Mouse (Mus musculus) olfactory bulb, adult 2 months (tissue): ENCODE measurements at regions not wholly inside any gene's neighbourhood (a gene's known extent, or its start where the extent isn't known, plus 50 kb on each side); places are given as distances from the start of the nearest gene placed in this dataset.

ENCODE experiments used
- CTCF ChIP-seq: fragments of 200-500 bp; IDR thresholded peaks from 2 replicates; pipeline ENCODE4 v1.5.1; 2012; ENCODE audit warnings: low read depth, mild to moderate bottlenecking, low read length, moderate library complexity; ENCODE audit not compliant: insufficient read depth
- POLR2A ChIP-seq: fragments of 200-500 bp; IDR thresholded peaks from 2 replicates; pipeline ENCODE4 v1.6.1; 2012; ENCODE audit warnings: mild to moderate bottlenecking, low read depth, low read length, moderate library complexity; ENCODE audit not compliant: insufficient read depth

GRCm38 (mm10) chr4:97431239-97431638 is 248.3 kb upstream of the Gm10192 start:
- no peak for TF ChIP-seq POLR2A
- TF ChIP-seq CTCF: no peak
